Mouse (Mus musculus): ENCODE results near the gene Ppp1r12b. TPM values are rescaled to one million over a fixed set of nuclear protein-coding genes. Genes with fewer than 3 reads are reported as not detected.

Gene Ppp1r12b
- polyA plus RNA-seq, 1 experiment from 2014 or later: 4.8 TPM

DNA sequence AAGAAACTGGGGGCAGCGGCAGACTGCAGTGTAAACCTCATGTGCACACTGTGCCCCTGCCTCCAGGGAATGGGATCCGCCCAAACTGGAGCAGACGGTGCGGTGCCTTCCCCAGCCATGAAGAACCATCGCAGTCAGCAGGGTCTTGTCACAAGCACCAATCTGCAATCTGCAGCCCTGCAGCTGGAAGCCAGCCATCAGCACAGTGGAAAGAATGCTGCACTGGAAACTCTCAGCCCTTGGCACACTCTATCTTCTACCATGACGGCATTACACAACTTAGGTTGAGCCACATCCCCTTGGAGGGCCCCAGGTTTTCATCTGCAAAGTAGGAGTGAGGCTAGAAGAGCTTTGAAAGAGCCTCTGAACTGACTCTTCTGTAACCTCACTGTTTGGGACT, 139.1 kb downstream of the Ppp1r12b start:
- peaks cover 30% of the 10 kb centered on the region for H3K4me1 ChIP-seq
- no peaks in the 10 kb centered on the region for H3K27me3 ChIP-seq (replicated peaks)
- 0 out of 2 replicates have a peak, but pooled peaks cover 3% of the 10 kb centered on the region for H3K36me3 ChIP-seq
- no peak overlapping the region for H3K27ac ChIP-seq
- no peak overlapping the region for H3K9ac ChIP-seq
- no peak overlapping the region for H3K4me3 ChIP-seq
- ATAC-seq: peak; percentile 59
- H3K4me2 ChIP-seq: peak overlapping the region; percentile 9; the same call in 1 of the 2 replicates
- no peaks in the 10 kb centered on the region for H3K9me3 ChIP-seq (replicated peaks)
- WGBS (ENCODE audit: insufficient replicate concordance): 60% methylated on average over 6 of the region's 6 CpGs

DNA sequence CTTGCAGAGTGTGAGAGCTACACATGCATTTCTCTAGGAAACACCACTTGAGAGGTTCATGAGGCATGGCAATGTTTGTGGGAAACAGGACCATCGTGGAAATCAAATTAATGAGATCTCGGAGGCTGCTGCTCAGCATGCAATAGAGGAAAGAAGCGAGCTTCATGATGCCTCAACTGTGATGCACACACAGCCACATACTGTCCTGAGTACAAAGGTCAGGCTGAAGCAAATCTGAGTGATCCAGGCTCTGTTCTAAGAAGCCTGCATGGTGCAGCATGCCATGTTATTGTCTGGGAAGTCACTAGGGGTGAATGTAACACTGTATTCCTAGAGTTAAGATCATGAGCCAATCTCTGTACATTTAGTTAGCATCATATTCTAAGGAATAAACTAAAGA, 140.0 kb downstream of the Ppp1r12b start:
- Histone ChIP-seq H3K9me3 (replicated peaks) (no peaks in the 10 kb centered on the region), H3K4me2 (no peak overlapping the region), H3K36me3 (0 out of 2 replicates have a peak, but pooled peaks cover 3% of the 10 kb centered on the region), H3K4me1 (peaks cover 23% of the 10 kb centered on the region), H3K27ac (no peak overlapping the region), H3K27me3 (replicated peaks) (no peaks in the 10 kb centered on the region), H3K4me3 (no peak overlapping the region), H3K9ac (no peak overlapping the region)
- 76% methylated on average over 3 of the region's 3 CpGs for WGBS (ENCODE audit: insufficient replicate concordance)
- no peak for ATAC-seq

DNA sequence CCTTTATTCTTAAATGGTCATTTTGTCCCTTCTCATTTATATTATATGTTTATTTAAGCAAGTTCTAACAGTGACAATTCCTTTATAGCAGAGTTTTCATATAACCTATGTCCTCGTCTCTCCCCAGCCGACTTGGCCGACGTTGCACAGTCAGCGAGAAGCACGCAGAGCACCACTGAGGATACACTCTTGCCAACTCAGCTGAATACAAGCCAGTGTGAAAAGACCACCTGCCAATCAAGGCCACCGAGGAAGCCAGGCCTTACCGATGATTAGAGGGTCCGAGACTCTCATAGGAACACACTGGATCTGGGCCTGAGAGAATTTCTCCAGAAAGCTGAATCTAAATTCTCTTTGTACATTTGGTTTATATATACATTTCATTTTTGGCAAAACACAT, 150.3 kb downstream of the Ppp1r12b start:
- H3K36me3 ChIP-seq: no peaks in the 10 kb centered on the region
- no peak overlapping the region for H3K4me3 ChIP-seq
- H3K27me3 ChIP-seq (replicated peaks): no peaks in the 10 kb centered on the region
- no peak for ATAC-seq
- no peak overlapping the region for H3K9ac ChIP-seq
- H3K27ac ChIP-seq: no peak overlapping the region
- H3K9me3 ChIP-seq (replicated peaks): no peaks in the 10 kb centered on the region
- H3K4me2 ChIP-seq: no peak overlapping the region
- H3K4me1 ChIP-seq: peaks cover 9% of the 10 kb centered on the region
- 86% methylated on average over 9 of the region's 9 CpGs for WGBS (ENCODE audit: insufficient replicate concordance)

DNA sequence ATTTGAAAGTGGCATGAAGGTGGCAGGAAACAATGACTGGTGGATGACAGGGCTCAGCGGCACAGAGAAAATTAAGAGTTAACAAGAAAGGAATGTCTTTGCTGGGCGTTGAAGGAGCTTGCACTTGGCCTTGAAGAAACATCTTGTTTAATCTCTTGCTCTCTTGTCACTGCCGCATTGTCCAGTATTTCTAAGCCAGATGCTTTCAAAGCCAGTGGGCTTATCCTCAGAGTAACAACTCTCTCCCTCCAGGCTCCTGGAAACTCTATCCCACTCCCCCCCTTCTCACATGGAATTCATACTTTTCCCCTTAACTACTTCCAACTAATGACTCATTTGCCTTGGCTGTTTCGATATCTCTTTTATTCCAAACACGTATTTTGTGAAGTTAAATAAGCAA, 151.4 kb downstream of the Ppp1r12b start:
- Histone ChIP-seq H3K4me3 (no peak overlapping the region), H3K4me2 (no peak overlapping the region), H3K36me3 (peaks cover 4% of the 10 kb centered on the region), H3K9me3 (replicated peaks) (no peaks in the 10 kb centered on the region), H3K27me3 (replicated peaks) (no peaks in the 10 kb centered on the region), H3K4me1 (peaks cover 9% of the 10 kb centered on the region), H3K27ac (no peak overlapping the region; the same call in 1 of the 2 replicates), H3K9ac (no peak overlapping the region)
- ATAC-seq: no peak
- 77% methylated on average over 5 of the region's 5 CpGs for WGBS (ENCODE audit: insufficient replicate concordance)

DNA sequence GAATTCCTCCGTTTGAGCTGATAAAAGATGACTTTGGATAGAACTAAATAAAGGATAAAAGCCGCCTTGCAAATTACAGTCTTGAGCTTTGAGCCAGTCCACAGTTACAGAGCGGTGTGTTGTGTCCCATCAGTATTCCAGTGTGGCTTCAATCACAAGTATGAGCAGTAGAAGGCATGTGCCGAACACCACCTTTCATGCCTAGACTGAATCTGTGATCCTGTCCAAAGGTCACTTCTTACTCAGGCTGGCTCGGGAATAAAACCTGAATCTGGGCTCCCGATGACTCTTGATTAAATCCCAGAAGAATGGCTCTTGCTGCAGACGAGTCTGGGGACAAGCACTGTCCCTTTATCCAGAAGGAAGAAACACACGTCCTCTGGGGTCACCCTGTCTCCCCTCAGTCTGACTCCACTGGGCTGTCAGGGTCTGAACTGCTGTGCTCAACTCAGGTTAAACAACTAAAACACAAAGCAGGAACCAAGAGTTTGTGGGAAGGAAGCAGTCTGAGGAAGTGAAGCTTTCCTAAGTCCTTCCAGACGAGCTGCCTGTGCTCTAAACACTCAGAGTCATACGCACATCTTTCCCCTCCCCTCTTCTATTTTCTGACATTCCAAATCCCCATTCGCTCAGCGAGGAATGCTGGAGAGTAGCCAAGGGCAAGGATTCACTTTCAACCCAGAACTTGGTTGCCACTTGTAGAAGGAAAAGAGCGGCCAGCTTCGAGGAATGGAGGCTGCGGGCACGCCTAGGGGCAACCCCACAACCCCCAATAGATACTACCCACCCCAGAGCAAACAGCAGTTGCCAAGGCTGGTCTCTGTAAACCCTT, 152.2 kb downstream of the Ppp1r12b start:
- H3K9ac ChIP-seq: no peak overlapping the region
- H3K4me1 ChIP-seq: peaks cover 9% of the 10 kb centered on the region
- no peak for ATAC-seq
- no peaks in the 10 kb centered on the region for H3K27me3 ChIP-seq (replicated peaks)
- no peak overlapping the region for H3K4me2 ChIP-seq
- H3K36me3 ChIP-seq: peaks cover 12% of the 10 kb centered on the region
- WGBS (ENCODE audit: insufficient replicate concordance): 67% methylated on average over 16 of the region's 16 CpGs
- H3K4me3 ChIP-seq: no peak overlapping the region
- peak overlapping the region; percentile 66 for H3K27ac ChIP-seq
- no peaks in the 10 kb centered on the region for H3K9me3 ChIP-seq (replicated peaks)

DNA sequence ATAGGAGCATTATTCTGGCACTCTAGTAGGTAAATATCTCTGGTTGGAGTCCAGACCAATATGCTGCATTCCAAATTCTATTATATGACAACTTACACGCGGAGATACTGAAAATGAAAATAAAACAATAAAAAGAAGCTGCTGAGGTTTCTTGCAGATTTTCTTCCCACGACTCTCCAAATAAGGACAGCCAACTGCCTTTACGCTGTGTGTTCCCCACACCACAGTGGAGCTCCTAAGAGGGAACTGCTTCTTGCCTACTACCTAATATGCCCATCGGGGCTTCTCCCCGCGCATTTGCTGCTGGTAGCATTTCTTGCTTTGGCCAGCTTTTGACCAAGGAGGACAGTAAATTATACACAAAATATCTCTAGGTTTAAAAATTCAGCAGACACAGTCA, 154.0 kb downstream of the Ppp1r12b start:
- no peak for ATAC-seq
- Histone ChIP-seq H3K9ac (no peak overlapping the region), H3K4me2 (no peak overlapping the region), H3K4me1 (peaks cover 4% of the 10 kb centered on the region; the same call in 1 of the 2 replicates), H3K9me3 (replicated peaks) (no peaks in the 10 kb centered on the region), H3K36me3 (peaks cover 14% of the 10 kb centered on the region), H3K27ac (no peak overlapping the region), H3K4me3 (no peak overlapping the region), H3K27me3 (replicated peaks) (no peaks in the 10 kb centered on the region)
- WGBS (ENCODE audit: insufficient replicate concordance): 87% methylated on average over 7 of the region's 7 CpGs

DNA sequence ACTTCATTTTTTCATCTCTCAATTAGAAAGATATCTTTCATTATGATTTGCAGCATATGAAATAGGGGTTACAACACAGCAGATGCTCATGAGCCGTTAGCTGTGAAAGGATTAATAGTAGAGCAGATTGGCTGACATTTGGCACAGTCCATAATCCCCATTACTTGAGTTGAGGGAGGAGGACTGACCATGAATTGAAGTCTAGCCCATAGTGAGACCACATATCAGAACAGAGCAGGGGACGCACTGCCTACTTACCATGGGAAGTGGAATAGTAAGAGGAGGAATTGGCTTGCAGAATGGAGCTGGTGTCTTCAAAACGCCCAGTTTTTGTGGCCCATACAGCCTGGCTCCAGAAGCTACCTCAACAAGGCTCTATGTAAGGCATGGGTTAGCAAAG, 159.2 kb downstream of the Ppp1r12b start:
- Histone ChIP-seq H3K27ac (no peak overlapping the region), H3K4me1 (no peaks in the 10 kb centered on the region), H3K4me2 (no peak overlapping the region), H3K36me3 (peaks cover 14% of the 10 kb centered on the region), H3K27me3 (replicated peaks) (no peaks in the 10 kb centered on the region), H3K9me3 (replicated peaks) (no peaks in the 10 kb centered on the region), H3K4me3 (no peak overlapping the region), H3K9ac (no peak overlapping the region)
- WGBS (ENCODE audit: insufficient replicate concordance): 68% methylated on average over 3 of the region's 3 CpGs
- no peak for ATAC-seq

DNA sequence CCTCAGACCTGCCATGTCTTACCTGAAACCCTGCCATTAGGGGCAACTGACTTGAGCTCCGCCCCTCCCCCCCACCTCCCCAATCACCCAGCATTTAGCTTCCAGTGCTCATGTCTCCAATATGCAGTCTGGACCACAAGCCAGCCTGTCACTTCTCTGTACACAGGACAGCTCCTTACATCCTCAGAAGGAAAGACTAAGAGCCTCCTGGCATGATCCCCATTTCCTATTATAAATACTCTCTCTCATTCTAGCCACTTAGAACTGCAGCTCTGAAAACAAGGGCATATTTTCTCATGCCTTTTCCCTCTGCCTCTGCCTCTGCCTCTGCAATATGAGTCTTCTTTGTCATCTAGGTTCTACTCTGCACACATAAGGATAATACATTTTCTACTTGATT, 159.7 kb downstream of the Ppp1r12b start:
- Histone ChIP-seq H3K9ac (no peak overlapping the region), H3K27me3 (replicated peaks) (no peaks in the 10 kb centered on the region), H3K4me3 (no peak overlapping the region), H3K4me2 (no peak overlapping the region), H3K4me1 (peaks cover 2% of the 10 kb centered on the region; the same call in 1 of the 2 replicates), H3K27ac (no peak overlapping the region), H3K9me3 (replicated peaks) (no peaks in the 10 kb centered on the region), H3K36me3 (peaks cover 14% of the 10 kb centered on the region)
- WGBS (ENCODE audit: insufficient replicate concordance): 100% methylated on average over 1 of the region's 1 CpGs
- no peak for ATAC-seq

DNA sequence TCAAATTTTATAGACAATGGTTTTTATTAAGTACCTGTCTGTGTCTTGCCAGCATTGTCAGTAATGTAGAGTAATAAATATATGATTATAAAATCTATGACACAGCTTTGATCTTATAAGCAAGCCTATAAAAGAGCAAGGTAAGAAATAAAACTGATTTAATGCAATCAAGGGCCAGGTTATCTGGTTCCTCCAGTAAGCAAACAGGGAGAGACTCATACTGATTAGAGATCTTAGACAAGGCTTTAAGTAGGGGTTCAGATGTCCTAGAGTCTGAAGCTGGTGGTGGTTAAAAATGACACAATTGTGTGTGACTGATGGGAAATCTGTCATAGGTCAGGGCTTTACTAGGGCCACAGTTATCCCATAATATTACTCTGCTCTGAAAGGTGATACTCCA, 164.3 kb downstream of the Ppp1r12b start:
- H3K27ac ChIP-seq: no peak overlapping the region
- no peaks in the 10 kb centered on the region for H3K27me3 ChIP-seq (replicated peaks)
- H3K36me3 ChIP-seq: no peaks in the 10 kb centered on the region
- H3K9me3 ChIP-seq (replicated peaks): no peaks in the 10 kb centered on the region
- no peak overlapping the region for H3K4me2 ChIP-seq
- H3K4me3 ChIP-seq: no peak overlapping the region
- H3K4me1 ChIP-seq: peaks cover 8% of the 10 kb centered on the region
- H3K9ac ChIP-seq: no peak overlapping the region
- no peak for ATAC-seq

DNA sequence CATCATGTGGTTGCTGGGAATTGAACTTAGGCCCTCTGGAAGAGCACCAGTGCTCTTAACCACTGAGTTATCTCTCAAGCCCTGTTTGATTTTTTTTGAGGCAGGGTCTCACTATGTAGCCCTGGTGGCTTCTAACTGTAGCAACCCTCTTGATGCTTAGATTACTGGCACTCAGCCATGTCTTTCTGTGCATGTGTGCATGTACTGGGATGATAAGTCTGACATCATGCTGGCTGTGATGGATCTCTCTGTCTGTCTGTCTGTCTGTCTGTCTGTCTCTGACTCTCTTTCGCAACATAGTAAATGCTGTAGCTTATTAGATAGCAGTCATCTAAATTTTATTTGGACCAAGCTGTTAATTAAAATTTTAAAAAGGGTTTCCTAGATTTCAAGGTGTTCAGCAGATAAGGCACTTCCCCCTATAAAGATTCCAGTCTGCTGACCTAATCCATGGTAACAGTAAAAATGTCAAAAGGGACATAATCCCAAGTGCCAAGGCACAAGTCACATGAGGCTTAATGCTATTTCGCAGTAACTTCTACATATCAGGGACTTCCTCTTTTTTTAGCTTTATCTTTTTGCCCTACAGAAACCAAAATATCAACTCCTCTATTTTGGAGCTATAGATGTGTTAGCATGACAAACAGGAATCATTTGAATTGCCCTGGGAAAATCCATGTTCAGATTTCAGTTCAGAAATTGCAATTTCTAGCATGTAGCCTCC, 164.9 kb downstream of the Ppp1r12b start:
- Histone ChIP-seq H3K9me3 (replicated peaks) (no peaks in the 10 kb centered on the region), H3K9ac (no peak overlapping the region)
- ATAC-seq: no peak

DNA sequence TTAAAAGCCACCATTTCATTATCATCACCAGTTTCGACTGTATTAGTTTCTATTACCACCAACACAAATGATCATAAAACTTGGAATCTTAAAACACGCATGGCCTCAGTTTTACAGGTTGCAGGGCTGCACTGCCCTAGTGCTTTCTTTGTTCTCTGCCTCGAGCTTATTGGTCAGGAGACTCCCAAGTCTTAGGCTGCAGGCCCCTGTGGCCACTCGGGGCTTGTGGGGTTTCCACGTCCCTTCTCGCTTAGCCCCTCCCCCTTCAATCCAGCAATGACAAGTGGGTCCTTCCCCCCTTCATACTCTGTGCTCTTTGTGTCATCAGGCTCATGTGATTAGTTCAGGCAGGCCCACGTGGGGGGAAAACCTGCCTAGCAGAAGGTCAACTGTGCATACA, 167.6 kb downstream of the Ppp1r12b start:
- 63% methylated on average over 7 of the region's 7 CpGs for WGBS (ENCODE audit: insufficient replicate concordance)
- no peak for ATAC-seq

More for the DNA sequence above, 164.9 kb downstream of the Ppp1r12b start:
- H3K27ac ChIP-seq: no peak overlapping the region
- WGBS (ENCODE audit: insufficient replicate concordance): 37% methylated on average over 2 of the region's 2 CpGs
- no peak overlapping the region for H3K4me2 ChIP-seq
- no peaks in the 10 kb centered on the region for H3K36me3 ChIP-seq
- H3K27me3 ChIP-seq (replicated peaks): no peaks in the 10 kb centered on the region
- peaks cover 8% of the 10 kb centered on the region for H3K4me1 ChIP-seq
- H3K4me3 ChIP-seq: no peak overlapping the region

DNA sequence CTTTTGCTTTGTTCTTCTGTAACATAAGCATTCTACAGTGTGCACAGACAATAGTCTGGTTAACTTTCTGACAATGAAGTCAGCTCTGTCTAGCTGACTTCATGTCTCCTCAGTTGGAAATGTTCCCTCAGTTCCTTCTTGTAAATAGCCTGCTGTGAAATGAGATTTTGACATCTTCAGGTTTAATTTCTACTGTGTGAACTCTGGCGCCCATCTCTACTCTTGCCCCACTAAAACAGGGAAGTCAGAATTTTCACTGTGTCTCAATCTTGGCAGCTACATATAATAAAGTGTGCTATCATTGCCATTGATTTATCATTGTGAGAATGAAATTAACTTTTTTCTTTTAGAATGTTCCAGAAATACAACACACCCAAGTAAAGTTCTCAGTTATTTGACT, 170.8 kb downstream of the Ppp1r12b start:
- no peaks in the 10 kb centered on the region for H3K27me3 ChIP-seq (replicated peaks)
- H3K4me2 ChIP-seq: no peak overlapping the region
- no peaks in the 10 kb centered on the region for H3K36me3 ChIP-seq
- no peak overlapping the region for H3K4me3 ChIP-seq
- 70% methylated on average over 1 of the region's 1 CpGs for WGBS (ENCODE audit: insufficient replicate concordance)
- no peak for ATAC-seq
- H3K9ac ChIP-seq: no peak overlapping the region
- no peaks in the 10 kb centered on the region for H3K9me3 ChIP-seq (replicated peaks)
- H3K4me1 ChIP-seq: no peaks in the 10 kb centered on the region; the same call in 1 of the 2 replicates
- H3K27ac ChIP-seq: no peak overlapping the region

More for the DNA sequence above, 167.6 kb downstream of the Ppp1r12b start:
- no peaks in the 10 kb centered on the region for H3K36me3 ChIP-seq
- H3K27ac ChIP-seq: no peak overlapping the region
- H3K4me2 ChIP-seq: no peak overlapping the region
- H3K4me3 ChIP-seq: no peak overlapping the region
- no peaks in the 10 kb centered on the region for H3K9me3 ChIP-seq (replicated peaks)
- H3K9ac ChIP-seq: no peak overlapping the region
- H3K4me1 ChIP-seq: peaks cover 8% of the 10 kb centered on the region
- H3K27me3 ChIP-seq (replicated peaks): no peaks in the 10 kb centered on the region
